Mouse (Mus musculus) MEL (cell line): Measurements from ENCODE around the gene Ano10.

Experiments
- CTCF ChIP-seq, 3 experiments: IDR thresholded peaks in 2 of 3; conservative IDR thresholded peaks in 1 of 3; 2 replicates each; pipeline ENCODE4 v1.5.1; 2011 to 2012; ENCODE audit warnings: low read length in 3 of 3, low read depth in 2 of 3, mild to moderate bottlenecking in 2 of 3, improper control_type of control experiment in 1 of 3, inconsistent platforms in 1 of 3, mixed read lengths in 1 of 3, moderate library complexity in 1 of 3; ENCODE audit not compliant: control insufficient read depth in 1 of 3, insufficient read depth in 1 of 3, poor library complexity in 1 of 3, severe bottlenecking in 1 of 3
- EP300 ChIP-seq, 2 experiments: IDR thresholded peaks; 2 replicates each; pipeline ENCODE4 v1.6.1; 2011; ENCODE audit warnings: improper control_type of control experiment in 2 of 2, low read length in 2 of 2, low read depth in 1 of 2, mild to moderate bottlenecking in 1 of 2
- GABPA ChIP-seq: IDR thresholded peaks from 2 replicates; pipeline ENCODE4 v1.6.1; 2012; ENCODE audit warnings: low read depth, mild to moderate bottlenecking, inconsistent platforms, low read length, improper control_type of control experiment, moderate library complexity
- MAX ChIP-seq: IDR thresholded peaks from 2 replicates; pipeline ENCODE4 v1.6.1; 2011; ENCODE audit warnings: low read length, improper control_type of control experiment
- MEF2A ChIP-seq: IDR thresholded peaks from 2 replicates; pipeline ENCODE4 v1.6.1; 2014; ENCODE audit warnings: low read depth, mild to moderate bottlenecking, inconsistent platforms, low read length, improper control_type of control experiment; ENCODE audit not compliant: poor library complexity, insufficient replicate concordance, severe bottlenecking; ENCODE audit errors: extremely low read depth
- POLR2A ChIP-seq, 2 experiments: IDR thresholded peaks; 2 replicates each; pipeline ENCODE4 v1.6.1; 2011 to 2012; ENCODE audit warnings: low read length in 2 of 2, mild to moderate bottlenecking in 2 of 2, control low read depth in 1 of 2, improper control_type of control experiment in 1 of 2, low read depth in 1 of 2, moderate library complexity in 1 of 2; ENCODE audit not compliant: control insufficient read depth in 1 of 2, insufficient read depth in 1 of 2, poor library complexity in 1 of 2
- SMC3 ChIP-seq: IDR thresholded peaks from 2 replicates; pipeline ENCODE4 v1.6.1; 2011; ENCODE audit warnings: low read depth, low read length, improper control_type of control experiment
- USF1 ChIP-seq: IDR thresholded peaks from 2 replicates; pipeline ENCODE4 v1.6.1; 2014; ENCODE audit warnings: low read depth, mild to moderate bottlenecking, inconsistent platforms, low read length, improper control_type of control experiment, moderate library complexity

GRCm38 (mm10) chr9:122295396-122295795 lies 1.2 kb upstream of the Ano10 start:
- no peak for TF ChIP-seq CTCF (IDR thresholded peaks at IDR 0.05 in 2 of 3, conservative IDR thresholded peaks at IDR 0.05 in 1 of 3; ENCODE audit: control insufficient read depth in 1 of 3, insufficient read depth in 1 of 3, low read depth in 2 of 3, low read length in 3 of 3, poor library complexity in 1 of 3, severe bottlenecking in 1 of 3)
- no peak for TF ChIP-seq MAX
- no peak for TF ChIP-seq SMC3
- no peak for TF ChIP-seq MEF2A
- no peak for TF ChIP-seq USF1
- no peak for TF ChIP-seq EP300 (IDR thresholded peaks at IDR 0.05; ENCODE audit: low read depth in 1 of 2, low read length in 2 of 2)
- TF ChIP-seq POLR2A (IDR thresholded peaks at IDR 0.05; ENCODE audit: control insufficient read depth in 1 of 2, insufficient read depth in 1 of 2, low read depth in 1 of 2, low read length in 2 of 2, poor library complexity in 1 of 2), result no peak
- no peak for TF ChIP-seq GABPA
